Mouse (Mus musculus): ENCODE results near the gene Dlgap4. TPM values are rescaled to one million over a fixed set of nuclear protein-coding genes. Genes with fewer than 3 reads are reported as not detected.

Gene Dlgap4
- total and polyA plus RNA-seq, 3 experiments: 10.4 to 39.6 TPM; not detected in 1

DNA sequence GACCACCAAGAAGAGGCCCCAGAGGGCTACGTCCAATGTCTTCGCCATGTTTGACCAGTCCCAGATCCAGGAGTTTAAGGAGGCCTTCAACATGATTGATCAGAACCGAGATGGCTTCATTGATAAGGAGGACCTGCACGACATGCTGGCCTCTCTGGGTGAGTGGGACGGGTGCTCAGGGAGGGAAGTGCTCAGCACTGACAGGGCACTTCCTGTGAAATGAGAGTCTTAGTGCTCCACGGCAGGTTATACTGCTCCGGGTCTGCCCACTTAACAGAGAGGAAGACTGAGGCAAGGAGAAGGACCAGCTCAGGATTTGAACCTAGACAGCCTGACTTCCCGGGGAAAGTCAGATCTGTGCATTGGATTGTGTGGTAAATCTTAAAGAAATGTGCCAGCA lies 165.1 kb downstream of the Dlgap4 start:
- Histone ChIP-seq H3K9ac (ENCODE audit: control insufficient read depth, low read depth, low read length, poor library complexity, severe bottlenecking) (no peak overlapping the region), H3K27me3 (ENCODE audit: control insufficient read depth in 1 of 2, insufficient read depth in 2 of 2, low read length in 2 of 2) (no peaks in the 10 kb centered on the region), H3K4me3 (ENCODE audit: control insufficient read depth in 1 of 2, insufficient read depth in 1 of 2, low read depth in 2 of 2, low read length in 2 of 2) (no peak overlapping the region), H3K27ac (ENCODE audit: control insufficient read depth, low read depth, low read length) (no peak overlapping the region), H3K9me3 (replicated peaks; ENCODE audit: insufficient read depth, low read length) (no peaks in the 10 kb centered on the region), H3K36me3 (ENCODE audit: control insufficient read depth in 1 of 2, insufficient read depth in 2 of 2, low read length in 2 of 2) (peaks cover 0 to 24% of the 10 kb centered on the region in 2 experiments; a peak in 2 of 4 replicates), H3K79me2 (ENCODE audit: control insufficient read depth, insufficient read depth, low read length, poor library complexity) (no peaks in the 10 kb centered on the region), H3K4me1 (ENCODE audit: control insufficient read depth in 1 of 2, insufficient read depth in 2 of 2, low read length in 2 of 2) (peaks cover 9 to 45% of the 10 kb centered on the region in 2 experiments)
- no peak for DNase-seq (ENCODE audit: low read depth, low spot score)
- no peak for TF ChIP-seq POLR2AphosphoS5 (IDR thresholded peaks at IDR 0.05; ENCODE audit: borderline replicate concordance, low read depth, low read length)
- no peak for TF ChIP-seq NELFE (IDR thresholded peaks at IDR 0.05; ENCODE audit: low read depth, low read length)
- no peak for TF ChIP-seq ZMIZ1 (IDR thresholded peaks at IDR 0.05; ENCODE audit: low read depth, low read length)
- no peak for TF ChIP-seq ZNF384 (IDR thresholded peaks at IDR 0.05; ENCODE audit: low read depth, low read length)
- TF ChIP-seq CHD2 (IDR thresholded peaks at IDR 0.05; ENCODE audit: low read length): no peak
- TF ChIP-seq GABPA (IDR thresholded peaks at IDR 0.05; ENCODE audit: low read depth, low read length): no peak
- TF ChIP-seq RAD21 (IDR thresholded peaks at IDR 0.05; ENCODE audit: low read depth, low read length): no peak
- TF ChIP-seq MEF2A (IDR thresholded peaks at IDR 0.05; ENCODE audit: extremely low read depth, insufficient replicate concordance, low read depth, low read length, poor library complexity, severe bottlenecking): no peak
- no peak for TF ChIP-seq TCF12 (IDR thresholded peaks at IDR 0.05; ENCODE audit: low read depth, low read length)
- no peak for TF ChIP-seq ETS1 (IDR thresholded peaks at IDR 0.05; ENCODE audit: low read depth, low read length)
- no peak for TF ChIP-seq POLR2A (IDR thresholded peaks at IDR 0.05; ENCODE audit: control insufficient read depth in 1 of 2, insufficient read depth in 1 of 2, low read depth in 1 of 2, low read length in 2 of 2, poor library complexity in 1 of 2)
- no peak for TF ChIP-seq ZC3H11A (IDR thresholded peaks at IDR 0.05; ENCODE audit: low read depth, low read length)
- TF ChIP-seq BHLHE40 (IDR thresholded peaks at IDR 0.05; ENCODE audit: borderline replicate concordance, low read depth, low read length): no peak
- no peak for TF ChIP-seq JUND (IDR thresholded peaks at IDR 0.05; ENCODE audit: low read depth, low read length)
- TF ChIP-seq HCFC1 (IDR thresholded peaks at IDR 0.05; ENCODE audit: low read depth, low read length): no peak
- no peak for TF ChIP-seq TAL1 (IDR thresholded peaks at IDR 0.05; ENCODE audit: low read length)
- no peak for TF ChIP-seq E2F4 (IDR thresholded peaks at IDR 0.05; ENCODE audit: borderline replicate concordance, low read depth, low read length)
- TF ChIP-seq EP300 (IDR thresholded peaks at IDR 0.05; ENCODE audit: low read depth in 1 of 2, low read length in 2 of 2): no peak
- no peak for TF ChIP-seq ELF1 (IDR thresholded peaks at IDR 0.05; ENCODE audit: low read depth, low read length)

DNA sequence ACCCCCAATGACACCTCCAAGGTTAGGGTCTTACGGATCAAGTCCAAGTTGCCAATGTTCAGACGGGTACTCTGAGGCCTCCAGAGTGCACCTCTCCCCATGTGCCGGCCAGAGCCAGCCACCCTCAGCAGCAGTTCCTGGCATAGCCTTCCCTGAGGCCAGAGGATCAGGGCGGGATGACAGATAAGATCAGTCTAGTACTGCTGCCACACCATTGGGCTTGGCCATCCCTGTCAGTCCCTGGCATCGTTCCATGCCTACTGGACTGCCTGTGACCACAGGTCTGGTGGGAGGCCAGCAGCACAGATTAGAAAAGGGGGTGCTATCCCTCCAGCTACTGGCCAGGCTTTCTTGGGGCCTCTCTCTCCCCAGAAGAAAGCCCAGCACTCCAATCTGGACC lies 165.5 kb downstream of the Dlgap4 start:
- H3K9me3 ChIP-seq (replicated peaks; ENCODE audit: insufficient read depth, low read length): no peaks in the 10 kb centered on the region
- H3K27me3 ChIP-seq (ENCODE audit: control insufficient read depth in 1 of 2, insufficient read depth in 2 of 2, low read length in 2 of 2): no peaks in the 10 kb centered on the region
- peaks cover 13 to 49% of the 10 kb centered on the region in 2 experiments for H3K4me1 ChIP-seq (ENCODE audit: control insufficient read depth in 1 of 2, insufficient read depth in 2 of 2, low read length in 2 of 2)
- no peak for TF ChIP-seq TCF12 (IDR thresholded peaks at IDR 0.05; ENCODE audit: low read depth, low read length)
- TF ChIP-seq GATA1 (IDR thresholded peaks at IDR 0.05; ENCODE audit: low read depth, low read length): no peak
- TF ChIP-seq BHLHE40 (IDR thresholded peaks at IDR 0.05; ENCODE audit: borderline replicate concordance, low read depth, low read length): no peak
- no peak for TF ChIP-seq MAZ (IDR thresholded peaks at IDR 0.05; ENCODE audit: low read depth, low read length)
- TF ChIP-seq MYB (IDR thresholded peaks at IDR 0.05; ENCODE audit: low read depth, low read length): no peak
- TF ChIP-seq ZMIZ1 (IDR thresholded peaks at IDR 0.05; ENCODE audit: low read depth, low read length): no peak
- no peak for TF ChIP-seq CTCF (IDR thresholded peaks at IDR 0.05 in 2 of 3, conservative IDR thresholded peaks at IDR 0.05 in 1 of 3; ENCODE audit: control insufficient read depth in 1 of 3, insufficient read depth in 1 of 3, low read depth in 2 of 3, low read length in 3 of 3, poor library complexity in 1 of 3, severe bottlenecking in 1 of 3)
- no peak overlapping the region for H3K4me3 ChIP-seq (ENCODE audit: control insufficient read depth in 1 of 2, insufficient read depth in 1 of 2, low read depth in 2 of 2, low read length in 2 of 2)
- H3K79me2 ChIP-seq (ENCODE audit: control insufficient read depth, insufficient read depth, low read length, poor library complexity): no peaks in the 10 kb centered on the region
- no peak overlapping the region for H3K9ac ChIP-seq (ENCODE audit: control insufficient read depth, low read depth, low read length, poor library complexity, severe bottlenecking)
- peaks cover 0 to 27% of the 10 kb centered on the region in 2 experiments; a peak in 2 of 4 replicates for H3K36me3 ChIP-seq (ENCODE audit: control insufficient read depth in 1 of 2, insufficient read depth in 2 of 2, low read length in 2 of 2)
- H3K27ac ChIP-seq (ENCODE audit: control insufficient read depth, low read depth, low read length): no peak overlapping the region
- DNase-seq (ENCODE audit: low read depth, low spot score): no peak
